Mouse (Mus musculus): Measurements from ENCODE around the gene Sh3bgrl2.

DNA sequence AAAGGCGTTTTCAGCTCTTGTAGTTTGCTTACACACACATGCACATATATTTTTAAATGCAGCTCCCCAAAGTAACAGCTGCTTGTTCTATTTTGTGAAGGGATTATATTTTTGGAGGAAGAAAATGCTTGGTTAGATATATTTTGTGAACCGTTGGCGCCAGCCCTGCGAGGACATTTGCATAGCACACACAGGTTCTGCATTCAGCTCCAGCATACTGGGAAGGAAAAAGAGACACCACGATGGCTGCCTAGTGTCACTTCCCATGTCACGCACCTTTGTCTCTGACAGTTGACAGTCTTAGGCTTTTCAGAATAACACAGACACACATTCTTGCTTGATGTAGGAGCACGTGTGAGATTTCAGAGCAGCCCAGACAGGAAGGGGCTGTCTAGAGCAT lies 49.9 kb downstream of the Sh3bgrl2 start:
- TF ChIP-seq TAL1 (IDR thresholded peaks at IDR 0.05; ENCODE audit: low read length) = no peak
- TF ChIP-seq GATA1 (IDR thresholded peaks at IDR 0.05; ENCODE audit: low read length) = no peak
